Mouse (Mus musculus): ENCODE data around the gene Vmp1.

GRCm38 (mm10) chr11:86553525-86553924, 130.1 kb downstream of the Vmp1 start:
- TF ChIP-seq CTCF (IDR thresholded peaks at IDR 0.05; ENCODE audit: low read depth, low read length) (no peak), POLR2A (IDR thresholded peaks at IDR 0.05; ENCODE audit: insufficient read depth, low read length) (no peak)

All from ES-Bruce4 (cell line).